ENCODE assay signal across 22 mouse cellular contexts in the genomic region with DNA sequence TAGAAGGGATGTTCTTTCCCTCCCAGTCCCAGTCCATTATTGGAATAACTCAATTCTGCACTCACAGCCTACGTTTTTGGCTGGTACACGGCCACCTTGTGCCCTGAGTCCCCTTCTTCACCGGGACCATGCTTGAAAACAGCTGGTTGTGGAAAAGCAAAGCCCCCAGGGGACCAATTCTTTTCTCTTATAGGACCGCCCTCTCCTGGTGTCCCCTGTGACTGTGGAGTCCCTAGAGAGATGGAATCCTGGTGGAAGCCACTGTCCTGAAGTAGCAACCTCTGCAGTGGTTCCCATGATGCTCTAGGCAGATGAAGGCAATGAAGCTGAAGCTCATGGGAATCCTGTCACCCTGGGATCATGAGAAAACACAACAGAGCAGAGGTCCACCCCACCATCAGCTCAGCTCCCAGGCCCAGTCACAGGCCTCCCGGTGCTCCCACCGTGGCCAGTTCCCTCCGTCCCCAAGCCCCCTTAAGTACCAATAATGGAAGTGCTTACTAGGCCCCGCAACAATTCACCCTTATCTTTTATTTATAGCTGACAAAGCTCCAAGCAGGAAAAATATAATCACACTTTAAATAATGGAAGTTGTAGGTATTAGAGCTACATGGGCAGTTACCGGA. TPM values are rescaled to one million over a fixed set of nuclear protein-coding genes. Genes with fewer than 3 reads are reported as not detected.
DNase-seq lines count a peak whose midpoint lies in the region; ATAC-seq lines count a peak whose summit lies in the region.
"Had no signal": no experiment of that assay in that cellular context is flagged by ENCODE, and none has a peak within 500 bp of the region (broad histone marks: within the 10 kb centered on the region; RNA-seq: fewer than 3 reads in every experiment).

No protein-coding gene starts in this region.

- H3K4me3 ChIP-seq in hindbrain, embryonic 13.5 days: no peak overlapping the region
- no peak overlapping the region for H3K4me3 ChIP-seq in hindbrain, embryonic 16.5 days (ENCODE audit: low read length)
- no peak overlapping the region for H3K4me3 ChIP-seq in neural tube, embryonic 13.5 days
- no peak overlapping the region for H3K4me3 ChIP-seq in neural tube, embryonic 15.5 days (replicated peaks)
- H3K4me3 ChIP-seq: embryonic facial prominence, embryonic 13.5 days; forebrain, embryonic 13.5 days; gastrocnemius, adult 2 months; hindbrain, embryonic 10.5 days had no signal

- peak; percentile 25; the same call in 1 of the 2 replicates for ATAC-seq in hindbrain, embryonic 13.5 days (ENCODE audit: low FRiP score)
- ATAC-seq in hindbrain, embryonic 16.5 days: no peak
- peak; percentile 62; the same call in 1 of the 2 replicates for ATAC-seq in neural tube, embryonic 13.5 days (ENCODE audit: low read depth)
- peak; percentile 49 for ATAC-seq in neural tube, embryonic 15.5 days (ENCODE audit: low FRiP score)
- ATAC-seq: activated CD4-positive, CD25-positive, alpha-beta regulatory T cell, adult 4 months; forebrain, embryonic 13.5 days; forebrain, postnatal 0 days; inflammation-experienced regulatory T-cells, adult 6 months; intestine, postnatal 0 days; Patski had no signal

- H3K9me3 ChIP-seq in hindbrain, embryonic 13.5 days: no peaks in the 10 kb centered on the region
- H3K9me3 ChIP-seq in hindbrain, embryonic 16.5 days (ENCODE audit: control insufficient read depth, low read length): no peaks in the 10 kb centered on the region
- H3K9me3 ChIP-seq in neural tube, embryonic 13.5 days: no peaks in the 10 kb centered on the region
- H3K9me3 ChIP-seq in neural tube, embryonic 15.5 days (replicated peaks): no peaks in the 10 kb centered on the region
- H3K9me3 ChIP-seq: embryonic facial prominence, embryonic 13.5 days; forebrain, embryonic 13.5 days; hindbrain, embryonic 10.5 days had no signal

- 66% methylated on average over 9 of the region's 9 CpGs for WGBS in hindbrain, embryonic 13.5 days
- 71% methylated on average over 9 of the region's 9 CpGs for WGBS in hindbrain, embryonic 16.5 days
- 50% methylated on average over 9 of the region's 9 CpGs for WGBS in neural tube, embryonic 13.5 days
- 46% methylated on average over 9 of the region's 9 CpGs for WGBS in neural tube, embryonic 15.5 days

- no peak overlapping the region for H3K9ac ChIP-seq in hindbrain, embryonic 13.5 days
- H3K9ac ChIP-seq in hindbrain, embryonic 16.5 days (ENCODE audit: low read depth, low read length): no peak overlapping the region
- no peak overlapping the region for H3K9ac ChIP-seq in neural tube, embryonic 13.5 days
- no peak overlapping the region for H3K9ac ChIP-seq in neural tube, embryonic 15.5 days (replicated peaks)
- H3K9ac ChIP-seq: embryonic facial prominence, embryonic 13.5 days; forebrain, embryonic 13.5 days; forebrain, postnatal 0 days had no signal

- peaks cover 6% of the 10 kb centered on the region for H3K4me1 ChIP-seq in hindbrain, embryonic 13.5 days (replicated peaks)
- H3K4me1 ChIP-seq in hindbrain, embryonic 16.5 days (ENCODE audit: control insufficient read depth, insufficient read depth, low read depth, low read length): no peaks in the 10 kb centered on the region
- H3K4me1 ChIP-seq in neural tube, embryonic 13.5 days (replicated peaks): peaks cover 20% of the 10 kb centered on the region
- peaks cover 17% of the 10 kb centered on the region for H3K4me1 ChIP-seq in neural tube, embryonic 15.5 days
- H3K4me1 ChIP-seq: embryonic facial prominence, embryonic 13.5 days; forebrain, embryonic 13.5 days; hindbrain, embryonic 10.5 days had no signal

- no peaks in the 10 kb centered on the region for H3K36me3 ChIP-seq in hindbrain, embryonic 13.5 days
- H3K36me3 ChIP-seq in hindbrain, embryonic 16.5 days (ENCODE audit: control insufficient read depth, insufficient read depth, low read length): no peaks in the 10 kb centered on the region
- H3K36me3 ChIP-seq in neural tube, embryonic 13.5 days: no peaks in the 10 kb centered on the region
- no peaks in the 10 kb centered on the region for H3K36me3 ChIP-seq in neural tube, embryonic 15.5 days
- H3K36me3 ChIP-seq: embryonic facial prominence, embryonic 13.5 days; hindbrain, embryonic 10.5 days had no signal

- peak; percentile 36 to 43 for DNase-seq in heart, adult 18-20 months
- no peak for DNase-seq in heart, postnatal 4 days
- DNase-seq: adrenal gland, postnatal 14 days; cerebellum, adult 11-12 months; cerebellum, adult 9-10 months; cerebellum, postnatal 25 days; forebrain, postnatal 0 days; gastrocnemius, adult 2 months; gastrocnemius, postnatal 25 days; heart, postnatal 10 days had no signal

- H3K27ac ChIP-seq in hindbrain, embryonic 13.5 days: peak overlapping the region; percentile 58
- H3K27ac ChIP-seq in hindbrain, embryonic 16.5 days (ENCODE audit: low read depth, low read length): no peak overlapping the region
- peak overlapping the region; percentile 68 for H3K27ac ChIP-seq in neural tube, embryonic 13.5 days (replicated peaks)
- H3K27ac ChIP-seq in neural tube, embryonic 15.5 days (replicated peaks): peak overlapping the region; percentile 60
- H3K27ac ChIP-seq: embryonic facial prominence, embryonic 13.5 days; forebrain, embryonic 13.5 days; gastrocnemius, adult 2 months; hindbrain, embryonic 10.5 days had no signal

- no peaks in the 10 kb centered on the region for H3K27me3 ChIP-seq in hindbrain, embryonic 13.5 days
- no peaks in the 10 kb centered on the region for H3K27me3 ChIP-seq in hindbrain, embryonic 16.5 days (replicated peaks; ENCODE audit: control insufficient read depth, insufficient read depth, low read length)
- no peaks in the 10 kb centered on the region for H3K27me3 ChIP-seq in neural tube, embryonic 13.5 days
- no peaks in the 10 kb centered on the region for H3K27me3 ChIP-seq in neural tube, embryonic 15.5 days (replicated peaks)
- H3K27me3 ChIP-seq: CH12.LX; embryonic facial prominence, embryonic 13.5 days; forebrain, embryonic 13.5 days; Patski had no signal

- no peak overlapping the region for H3K4me2 ChIP-seq in hindbrain, embryonic 13.5 days
- no peak overlapping the region for H3K4me2 ChIP-seq in hindbrain, embryonic 16.5 days (ENCODE audit: low read length)
- H3K4me2 ChIP-seq in neural tube, embryonic 13.5 days: no peak overlapping the region
- no peak overlapping the region for H3K4me2 ChIP-seq in neural tube, embryonic 15.5 days
- H3K4me2 ChIP-seq: embryonic facial prominence, embryonic 13.5 days; forebrain, embryonic 13.5 days had no signal

RNA-seq across cellular contexts. Expression of a gene that starts 34.5 kb away (rescaled TPM):
- 1 to 10 TPM; 2.6 to 4.7 TPM for total RNA-seq in heart, adult 18-20 months (2021)
- total RNA-seq in heart, postnatal 4 days (2021): 10 to 100 TPM; 24.8 to 26.0 TPM
- 57.3 and 58.0 TPM in 2 replicates for polyA plus RNA-seq in hindbrain, embryonic 13.5 days (2015; fragmentation: Nextera tagmentation; extraction: Ambion mirVana)
- polyA plus RNA-seq in hindbrain, embryonic 16.5 days (2015; fragmentation: Nextera tagmentation; extraction: Ambion mirVana): 65.4 and 72.4 TPM in 2 replicates
- 58.8 and 60.5 TPM in 2 replicates for polyA plus RNA-seq in neural tube, embryonic 13.5 days (2015; fragmentation: Nextera tagmentation; extraction: Ambion mirVana)
- 51.0 and 57.5 TPM in 2 replicates for polyA plus RNA-seq in neural tube, embryonic 15.5 days (2015; fragmentation: Nextera tagmentation; extraction: Ambion mirVana)
